Mouse (Mus musculus) G1E (cell line): ENCODE data around the gene Vdr.

Experiments used
- CTCF ChIP-seq: IDR thresholded peaks from 2 replicates; pipeline ENCODE4 v1.5.1; 2012; ENCODE audit warnings: low read depth, low read length, inconsistent platforms, mixed read lengths
- POLR2AphosphoS5 ChIP-seq: IDR thresholded peaks from 2 replicates; pipeline ENCODE4 v1.6.1; 2012; ENCODE audit warnings: low read depth, low read length, inconsistent platforms; ENCODE audit not compliant: insufficient replicate concordance
- TAL1 ChIP-seq: conservative IDR thresholded peaks from 2 replicates; pipeline ENCODE4 v1.6.1; 2012; ENCODE audit warnings: low read depth, low read length, inconsistent platforms, mixed read lengths

DNA sequence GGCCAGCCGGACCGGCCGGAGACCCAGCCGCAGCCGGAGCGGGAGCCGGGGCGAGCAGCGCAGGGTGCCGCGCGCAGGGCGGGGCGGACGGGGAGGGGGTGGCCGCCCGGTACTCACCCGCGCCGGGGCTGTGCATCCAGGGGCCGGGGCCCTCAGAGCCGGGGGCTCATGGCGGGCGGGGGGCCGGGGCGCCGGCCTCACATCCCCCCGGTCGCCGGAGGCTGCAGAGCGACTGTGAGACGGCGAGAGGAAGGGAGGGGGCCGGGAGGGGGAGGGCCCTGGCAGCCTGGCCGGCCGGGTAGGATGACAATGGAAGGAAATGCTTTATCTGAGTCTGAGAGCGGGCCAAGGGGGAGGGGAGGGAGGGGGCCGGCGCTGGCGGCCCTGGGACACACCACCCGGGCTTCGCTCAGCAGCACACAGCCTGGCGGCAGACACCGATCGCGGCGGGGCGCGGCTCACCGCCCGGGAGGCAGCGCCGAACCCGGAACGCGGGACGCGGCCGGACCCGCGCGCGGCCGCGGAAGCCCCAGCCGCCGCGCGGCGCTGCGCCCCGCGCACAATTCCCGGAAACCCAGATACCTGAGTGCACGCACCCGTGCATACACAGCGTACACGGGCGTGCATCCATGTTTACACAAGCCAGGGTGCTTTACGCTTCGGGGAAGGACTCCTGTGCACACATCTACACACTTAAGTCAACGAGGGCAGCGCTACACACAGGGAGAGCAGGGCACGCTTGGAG, 79.0 kb downstream of the Vdr start:
- TF ChIP-seq CTCF (no peak), POLR2AphosphoS5 (no peak), TAL1 (no peak)
